Mouse (Mus musculus) MEL (cell line): ENCODE results near the gene Pheta2. TPM values are rescaled to one million over a fixed set of nuclear protein-coding genes. Genes with fewer than 3 reads are reported as not detected.

Source experiments
- DNase-seq: peaks from one replicate; pipeline ENCODE4 v3.0.0; 2011; ENCODE audit warnings: low read depth, low spot score
- H3K27ac ChIP-seq: 2 replicates; pipeline ENCODE4 v1.5.1; 2012; ENCODE audit warnings: low read depth, mild to moderate bottlenecking, control low read depth, low read length, moderate library complexity; ENCODE audit not compliant: control insufficient read depth
- H3K27me3 ChIP-seq, 2 experiments: fragments of 150-350 bp in 1 of 2; sonication (generic) in 1 of 2; 2 replicates each; pipeline ENCODE4 v1.6.1; 2012; ENCODE audit warnings: low read length in 2 of 2, mild to moderate bottlenecking in 2 of 2, improper control_type of control experiment in 1 of 2, moderate library complexity in 1 of 2; ENCODE audit not compliant: insufficient read depth in 2 of 2, control insufficient read depth in 1 of 2
- H3K36me3 ChIP-seq, 2 experiments: 2 replicates each; pipeline ENCODE4 v1.6.1; 2012 to 2014; ENCODE audit warnings: low read length in 2 of 2, improper control_type of control experiment in 1 of 2, inconsistent platforms in 1 of 2, mild to moderate bottlenecking in 1 of 2; ENCODE audit not compliant: insufficient read depth in 2 of 2, control insufficient read depth in 1 of 2
- H3K4me1 ChIP-seq, 2 experiments: fragments of 150-350 bp in 1 of 2; sonication (generic) in 1 of 2; 2 replicates each; pipeline ENCODE4 v1.6.1; 2012; ENCODE audit warnings: low read length in 2 of 2, improper control_type of control experiment in 1 of 2, mild to moderate bottlenecking in 1 of 2; ENCODE audit not compliant: insufficient read depth in 2 of 2, control insufficient read depth in 1 of 2
- H3K4me3 ChIP-seq, 2 experiments: fragments of 150-350 bp in 1 of 2; sonication (generic) in 1 of 2; 2 replicates each; pipeline ENCODE4 v1.5.1; 2012; ENCODE audit warnings: low read depth in 2 of 2, low read length in 2 of 2, mild to moderate bottlenecking in 2 of 2, moderate library complexity in 2 of 2, control low read depth in 1 of 2, improper control_type of control experiment in 1 of 2; ENCODE audit not compliant: control insufficient read depth in 1 of 2, insufficient read depth in 1 of 2
- H3K79me2 ChIP-seq: 2 replicates; pipeline ENCODE4 v1.6.1; 2012; ENCODE audit warnings: mild to moderate bottlenecking, low read length, moderate library complexity; ENCODE audit not compliant: control insufficient read depth, poor library complexity, insufficient read depth
- H3K9ac ChIP-seq: 2 replicates; pipeline ENCODE4 v1.6.1; 2012; ENCODE audit warnings: low read depth, mild to moderate bottlenecking, control low read depth, low read length, moderate library complexity; ENCODE audit not compliant: control insufficient read depth, poor library complexity, severe bottlenecking
- H3K9me3 ChIP-seq: fragments of 150-350 bp; sonication (generic); replicated peaks from 2 replicates; pipeline ENCODE4 v1.6.1; 2012; ENCODE audit warnings: mild to moderate bottlenecking, low read length, improper control_type of control experiment, moderate library complexity; ENCODE audit not compliant: insufficient read depth
- CHD2 ChIP-seq: IDR thresholded peaks from 2 replicates; pipeline ENCODE4 v1.6.1; 2011; ENCODE audit warnings: low read length, improper control_type of control experiment
- CTCF ChIP-seq, 3 experiments: IDR thresholded peaks in 2 of 3; conservative IDR thresholded peaks in 1 of 3; 2 replicates each; pipeline ENCODE4 v1.5.1; 2011 to 2012; ENCODE audit warnings: low read length in 3 of 3, low read depth in 2 of 3, mild to moderate bottlenecking in 2 of 3, improper control_type of control experiment in 1 of 3, inconsistent platforms in 1 of 3, mixed read lengths in 1 of 3, moderate library complexity in 1 of 3; ENCODE audit not compliant: control insufficient read depth in 1 of 3, insufficient read depth in 1 of 3, poor library complexity in 1 of 3, severe bottlenecking in 1 of 3
- EP300 ChIP-seq, 2 experiments: IDR thresholded peaks; 2 replicates each; pipeline ENCODE4 v1.6.1; 2011; ENCODE audit warnings: improper control_type of control experiment in 2 of 2, low read length in 2 of 2, low read depth in 1 of 2, mild to moderate bottlenecking in 1 of 2
- ETS1 ChIP-seq: IDR thresholded peaks from 2 replicates; pipeline ENCODE4 v1.6.1; 2012; ENCODE audit warnings: low read depth, mild to moderate bottlenecking, inconsistent platforms, low read length, improper control_type of control experiment, moderate library complexity
- JUND ChIP-seq: IDR thresholded peaks from 2 replicates; pipeline ENCODE4 v1.6.1; 2011; ENCODE audit warnings: low read depth, mild to moderate bottlenecking, improper control_type of control experiment, low read length
- MAX ChIP-seq: IDR thresholded peaks from 2 replicates; pipeline ENCODE4 v1.6.1; 2011; ENCODE audit warnings: low read length, improper control_type of control experiment
- MYB ChIP-seq: IDR thresholded peaks from 2 replicates; pipeline ENCODE4 v1.6.1; 2011; ENCODE audit warnings: mild to moderate bottlenecking, low read depth, low read length, improper control_type of control experiment
- MYC ChIP-seq: IDR thresholded peaks from 2 replicates; pipeline ENCODE4 v1.6.1; 2011; ENCODE audit warnings: low read depth, mild to moderate bottlenecking, low read length, improper control_type of control experiment, moderate library complexity
- NELFE ChIP-seq: IDR thresholded peaks from 2 replicates; pipeline ENCODE4 v1.6.1; 2011; ENCODE audit warnings: low read depth, low read length, improper control_type of control experiment
- POLR2AphosphoS2 ChIP-seq: IDR thresholded peaks from 2 replicates; pipeline ENCODE4 v1.6.1; 2011; ENCODE audit warnings: low read length, improper control_type of control experiment
- POLR2AphosphoS5 ChIP-seq: IDR thresholded peaks from 2 replicates; pipeline ENCODE4 v1.6.1; 2012; ENCODE audit warnings: low read depth, borderline replicate concordance, mild to moderate bottlenecking, inconsistent platforms, low read length, moderate library complexity, mixed read lengths
- RCOR1 ChIP-seq: IDR thresholded peaks from 2 replicates; pipeline ENCODE4 v1.6.1; 2012; ENCODE audit warnings: low read depth, mild to moderate bottlenecking, inconsistent platforms, low read length, improper control_type of control experiment
- SIN3A ChIP-seq: IDR thresholded peaks from 2 replicates; pipeline ENCODE4 v1.6.1; 2012; ENCODE audit warnings: low read length, improper control_type of control experiment, inconsistent platforms
- TBP ChIP-seq: IDR thresholded peaks from 2 replicates; pipeline ENCODE4 v1.8.0; 2011; ENCODE audit warnings: low read depth, low read length, improper control_type of control experiment
- USF1 ChIP-seq: IDR thresholded peaks from 2 replicates; pipeline ENCODE4 v1.6.1; 2014; ENCODE audit warnings: low read depth, mild to moderate bottlenecking, inconsistent platforms, low read length, improper control_type of control experiment, moderate library complexity
- USF2 ChIP-seq, 2 experiments: IDR thresholded peaks; 2 replicates each; pipeline ENCODE4 v1.6.1; 2011 to 2012; ENCODE audit warnings: improper control_type of control experiment in 2 of 2, low read length in 2 of 2, borderline replicate concordance in 1 of 2, inconsistent platforms in 1 of 2, low read depth in 1 of 2, mild to moderate bottlenecking in 1 of 2; ENCODE audit not compliant: insufficient read depth in 1 of 2
- ZC3H11A ChIP-seq: IDR thresholded peaks from 2 replicates; pipeline ENCODE4 v1.6.1; 2012; ENCODE audit warnings: low read depth, mild to moderate bottlenecking, inconsistent platforms, low read length, improper control_type of control experiment
- ZMIZ1 ChIP-seq: IDR thresholded peaks from 2 replicates; pipeline ENCODE4 v1.6.1; 2012; ENCODE audit warnings: low read depth, mild to moderate bottlenecking, inconsistent platforms, low read length, improper control_type of control experiment, moderate library complexity
- polyA plus RNA-seq, 2 experiments: library from polyadenylated mRNA; stranded (reverse) in 1 of 2; unstranded in 1 of 2; fragments of >175 nt in 1 of 2; fragments of >200 nt in 1 of 2; gene quantifications; 2 replicates each; pipeline versions ENCODE4 v1.2.1 to v1.2.4; 2012; ENCODE audit warnings: low replicate concordance in 2 of 2, low read depth in 1 of 2; ENCODE audit not compliant: insufficient read length in 2 of 2, insufficient read depth in 1 of 2, missing spikeins in 1 of 2
- total RNA-seq: library from RNA; depleted of rRNA; stranded (reverse); fragments of 300-350 nt; gene quantifications from 2 replicates; pipeline ENCODE4 v1.2.3, GENCODE M21; 2012

Pheta2 gene
- total and polyA plus RNA-seq, 3 experiments: 34.9 to 39.3 TPM; not detected in 1

DNA sequence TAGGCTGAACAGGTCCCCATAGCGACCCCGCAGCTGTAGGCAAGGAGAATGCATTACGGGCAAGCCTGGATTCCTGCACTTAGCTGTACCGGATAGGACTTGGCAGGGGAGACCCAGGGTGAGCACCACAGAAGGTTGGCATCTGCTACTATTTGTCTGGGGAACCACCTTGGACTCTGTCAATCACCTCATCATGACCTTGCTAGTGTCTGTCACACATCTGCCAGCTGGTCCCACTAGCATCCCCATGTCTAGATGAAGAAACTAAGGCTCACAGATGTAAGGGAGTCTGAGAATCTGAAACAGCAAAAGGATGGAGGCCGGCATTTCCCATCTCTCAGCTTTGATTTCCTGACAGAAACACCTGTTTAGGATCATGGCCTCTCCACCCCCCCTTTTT lies 35.7 kb downstream of the Pheta2 start:
- Histone ChIP-seq H3K79me2 (no peaks in the 10 kb centered on the region), H3K9ac (no peak overlapping the region), H3K36me3 (no peaks in the 10 kb centered on the region), H3K27me3 (peaks cover 2 to 6% of the 10 kb centered on the region in 2 experiments; a peak in 3 of 4 replicates), H3K27ac (no peak overlapping the region), H3K9me3 (no peaks in the 10 kb centered on the region), H3K4me1 (no peaks in the 10 kb centered on the region), H3K4me3 (no peak overlapping the region)
- TF ChIP-seq ZC3H11A (no peak), MYC (no peak), NELFE (no peak), EP300 (IDR thresholded peaks at IDR 0.05; ENCODE audit: low read depth in 1 of 2, low read length in 2 of 2) (no peak), USF1 (no peak), CHD2 (no peak), POLR2AphosphoS5 (no peak), MYB (no peak), POLR2AphosphoS2 (no peak)
- DNase-seq: no peak

GRCm38 (mm10) chr15:82375855-82376254 lies 37.1 kb downstream of the Pheta2 start:
- Histone ChIP-seq H3K27ac (no peak overlapping the region), H3K27me3 (peaks cover 2 to 6% of the 10 kb centered on the region in 2 experiments; a peak in 3 of 4 replicates), H3K9ac (no peak overlapping the region), H3K79me2 (no peaks in the 10 kb centered on the region), H3K9me3 (no peaks in the 10 kb centered on the region), H3K4me1 (no peaks in the 10 kb centered on the region), H3K4me3 (no peak overlapping the region), H3K36me3 (no peaks in the 10 kb centered on the region)
- no peak for DNase-seq
- TF ChIP-seq EP300 (IDR thresholded peaks at IDR 0.05; ENCODE audit: low read depth in 1 of 2, low read length in 2 of 2): no peak
- TF ChIP-seq SIN3A: no peak
- TF ChIP-seq NELFE: no peak
- TF ChIP-seq POLR2AphosphoS2: no peak
- no peak for TF ChIP-seq ZC3H11A

- Histone ChIP-seq H3K36me3 (no peaks in the 10 kb centered on the region), H3K79me2 (no peaks in the 10 kb centered on the region), H3K4me1 (no peaks in the 10 kb centered on the region), H3K9me3 (no peaks in the 10 kb centered on the region), H3K27me3 (peaks cover 0 to 6% of the 10 kb centered on the region in 2 experiments; a peak in 3 of 4 replicates), H3K4me3 (no peak overlapping the region), H3K9ac (no peak overlapping the region), H3K27ac (no peak overlapping the region)
- DNase-seq: no peak
- TF ChIP-seq CTCF (IDR thresholded peaks at IDR 0.05 in 2 of 3, conservative IDR thresholded peaks at IDR 0.05 in 1 of 3; ENCODE audit: control insufficient read depth in 1 of 3, insufficient read depth in 1 of 3, low read depth in 2 of 3, low read length in 3 of 3, poor library complexity in 1 of 3, severe bottlenecking in 1 of 3): no peak
- no peak for TF ChIP-seq MAX
- TF ChIP-seq USF1: no peak
- TF ChIP-seq CHD2: no peak
- TF ChIP-seq RCOR1: no peak
- no peak for TF ChIP-seq ZMIZ1
- TF ChIP-seq ETS1: no peak
- no peak for TF ChIP-seq JUND
- TF ChIP-seq USF2 (IDR thresholded peaks at IDR 0.05; ENCODE audit: borderline replicate concordance in 1 of 2, insufficient read depth in 1 of 2, low read depth in 1 of 2, low read length in 2 of 2): no peak
- no peak for TF ChIP-seq POLR2AphosphoS2
- TF ChIP-seq TBP: no peak
Measured at GRCm38 (mm10) chr15:82376393-82377138, 37.8 kb downstream of the Pheta2 start.
